Mouse (Mus musculus) kidney, adult 2 months (tissue): Measurements from ENCODE around the gene Syt8.

ENCODE experiments used
- CTCF ChIP-seq: fragments of 200-500 bp; conservative IDR thresholded peaks from 2 replicates; pipeline ENCODE4 v1.5.1; 2011; ENCODE audit warnings: low read depth, mild to moderate bottlenecking, control low read depth, low read length, moderate library complexity, mixed read lengths; ENCODE audit not compliant: insufficient read depth, insufficient read length
- POLR2A ChIP-seq: fragments of 200-500 bp; IDR thresholded peaks from one replicate; pipeline ENCODE4 v1.6.1; 2011; ENCODE audit warnings: low read depth, low read length, control low read depth

DNA sequence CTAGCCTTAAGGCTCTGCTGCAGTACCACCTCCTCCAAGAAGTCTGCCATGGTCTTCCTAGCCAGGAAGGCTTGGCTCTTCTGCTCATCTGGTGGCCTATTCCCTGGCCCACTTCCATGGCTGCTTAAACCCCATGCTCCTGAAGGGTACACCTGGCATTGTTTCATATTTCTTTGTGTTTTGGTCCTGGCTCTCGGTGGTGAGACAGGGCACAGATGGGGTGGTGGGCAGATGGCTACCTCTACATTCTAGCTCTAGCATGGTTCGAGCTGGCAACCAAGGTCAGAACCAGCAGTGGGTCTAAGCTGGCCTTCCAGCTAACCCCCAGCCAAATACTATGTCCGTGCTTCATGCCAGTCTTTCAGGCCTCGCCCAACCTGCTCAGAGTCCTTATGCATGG, 38.3 kb downstream of the Syt8 start:
- TF ChIP-seq CTCF (no peak), POLR2A (no peak)
